Mouse (Mus musculus): Measurements from ENCODE around the gene Sema5a. TPM values are rescaled to one million over a fixed set of nuclear protein-coding genes. Genes with fewer than 3 reads are reported as not detected.

Sema5a gene
- not detected for polyA plus RNA-seq (2017; shearing (Covaris generic))

GRCm38 (mm10) chr15:32244344-32244955 is at the start of gene Sema5a:
Gene Sema5a (plus strand): TSS chr15:32244810.

Other genes with a start within 250 kb of the Sema5a start
- not detected for gene Tas2r119, start 67.5 kb upstream of the Sema5a start, polyA plus RNA-seq (2017; shearing (Covaris generic))